Mouse (Mus musculus) adipose tissue, adult 10 weeks (tissue): ENCODE measurements around the gene Gm5565. TPM values are rescaled to one million over a fixed set of nuclear protein-coding genes. Genes with fewer than 3 reads are reported as not detected.

Source experiments
- polyA plus RNA-seq: library from polyadenylated mRNA; stranded (reverse); fragments of 350-450 nt; fragmentation: Illumina TruSeq; extraction: RNeasy Lipid Tissue Mini Kit (QIAGEN cat#74804); gene quantifications from one replicate; pipeline ENCODE4 v1.2.3, GENCODE M21; 2014; ENCODE audit warnings: low read depth, low replicate concordance

The Gm5565 gene
- not detected for polyA plus RNA-seq

DNA sequence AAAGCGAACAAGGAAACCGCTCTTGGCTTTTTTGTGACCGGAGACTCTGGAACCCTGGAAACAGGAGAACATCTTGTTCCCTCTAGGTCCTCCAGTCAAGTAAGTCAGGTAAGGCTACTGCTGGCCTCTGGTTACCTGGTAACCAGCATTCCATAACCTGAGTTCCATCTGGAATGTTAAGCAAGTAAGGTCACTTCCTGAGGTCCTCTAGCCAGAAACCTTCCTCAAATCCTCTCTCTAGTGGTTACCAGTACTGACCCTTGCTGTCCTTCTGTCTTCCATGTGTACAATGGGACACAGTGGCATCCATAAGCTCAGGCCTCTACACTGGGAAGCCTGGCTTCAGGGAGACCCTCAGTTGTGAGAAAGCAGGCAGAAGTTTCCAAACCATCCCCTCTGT lies at the start of gene Gm5565:
TSS of gene Gm5565 (minus strand) at position 101 of the 400 bp plus-strand sequence.

GRCm38 (mm10) chr5:146185204-146185603 lies 24.9 kb upstream of the Gm5565 start, which contains the start of gene 1700001J03Rik:
Gene 1700001J03Rik (minus strand): TSS chr5:146185304.

GRCm38 (mm10) chr5:146170621-146171020 lies 10.3 kb upstream of the Gm5565 start, which contains the start of gene Gm6309:
Gene Gm6309 (minus strand): TSS chr5:146170721.

Other genes starting within 250 kb of the Gm5565 start
- gene Cyp3a25, start 150.9 kb downstream of the Gm5565 start, polyA plus RNA-seq = not detected
- gene Cyp3a59, start 81.3 kb downstream of the Gm5565 start, polyA plus RNA-seq = not detected
- gene Gm6309, start 10.2 kb upstream of the Gm5565 start, polyA plus RNA-seq = 0.34 TPM
- gene 1700001J03Rik, start 24.8 kb upstream of the Gm5565 start, polyA plus RNA-seq = 5.3 TPM
- gene Rnf6, start 61.0 kb upstream of the Gm5565 start, polyA plus RNA-seq = 39.5 TPM
- 44.4 TPM for gene Cdk8, start 70.7 kb upstream of the Gm5565 start, polyA plus RNA-seq
- gene Wasf3, start 224.4 kb upstream of the Gm5565 start, polyA plus RNA-seq = 2.6 TPM